Mouse (Mus musculus) ES-Bruce4 (cell line): ENCODE results near the gene Ssna1.

Experiments
- CTCF ChIP-seq: IDR thresholded peaks from one replicate; pipeline ENCODE4 v1.8.1; 2011; ENCODE audit warnings: low read depth, low read length
- POLR2A ChIP-seq: IDR thresholded peaks from one replicate; pipeline ENCODE4 v1.8.1; 2011; ENCODE audit warnings: low read length; ENCODE audit not compliant: insufficient read depth

- TF ChIP-seq POLR2A (no peak), CTCF (no peak)
These were observed 25.8 kb downstream of the Ssna1 start, which contains the start of gene AL732309.1 for GRCm38 (mm10) chr2:25246183-25247072.
